Mouse (Mus musculus): Measurements from ENCODE around the gene 1700061G19Rik. TPM values are rescaled to one million over a fixed set of nuclear protein-coding genes. Genes with fewer than 3 reads are reported as not detected.
"Not testable (repeated sequence)": the region's sequence is repeated elsewhere in the genome, so short reads cannot be mapped to it uniquely, and the experiment has no call there.

The 1700061G19Rik gene
- total RNA-seq, 2 experiments from 2014 or later, result not detected

DNA sequence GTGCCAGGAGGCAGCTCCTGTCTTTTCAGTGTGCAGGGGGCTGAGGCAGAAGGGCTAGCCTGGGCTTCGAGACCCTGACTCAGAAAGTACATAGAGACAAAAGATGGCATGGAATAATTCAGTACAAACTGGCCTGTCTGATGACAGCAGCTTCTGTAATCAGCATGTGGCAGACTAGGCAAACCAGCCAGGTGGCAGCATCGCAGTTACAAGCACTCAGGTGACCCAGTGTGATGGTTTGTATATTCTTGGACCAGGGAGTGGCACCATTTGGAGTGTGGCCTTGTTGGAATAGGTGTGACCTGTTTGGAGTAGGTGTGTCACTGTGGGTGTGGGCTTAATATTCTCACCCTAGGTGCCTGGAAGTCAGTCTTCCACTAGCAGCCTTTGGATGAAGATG, 34.5 kb downstream of the 1700061G19Rik start:
- intact Hi-C loops (cut with DNase I), result not testable (repeated sequence)
- DNase-seq (ENCODE audit: low spot score in 2 of 2), result peak in 1 of 2 experiments; percentile 17

DNA sequence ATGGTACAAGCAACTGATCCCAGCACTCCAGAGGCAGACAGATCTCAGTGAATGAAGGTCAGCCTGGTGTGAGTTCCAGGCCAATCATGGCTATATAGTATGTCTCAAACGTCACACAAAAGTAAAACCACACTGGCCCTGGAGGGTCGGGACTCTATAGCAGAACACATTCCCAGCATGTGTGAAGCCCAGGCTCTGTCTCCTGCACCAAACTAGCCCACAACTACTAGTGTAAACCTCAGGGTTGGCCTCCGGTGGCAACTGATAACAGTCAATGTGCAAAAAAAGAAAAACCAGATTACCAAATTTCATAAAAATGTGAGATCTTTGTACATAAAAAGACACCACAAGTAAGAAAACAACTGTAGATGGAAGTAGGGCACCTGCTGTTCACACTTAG, 37.7 kb downstream of the 1700061G19Rik start:
- intact Hi-C loops (cut with DNase I), result no loop called here
- DNase-seq (ENCODE audit: low spot score in 2 of 2), result no peak

DNA sequence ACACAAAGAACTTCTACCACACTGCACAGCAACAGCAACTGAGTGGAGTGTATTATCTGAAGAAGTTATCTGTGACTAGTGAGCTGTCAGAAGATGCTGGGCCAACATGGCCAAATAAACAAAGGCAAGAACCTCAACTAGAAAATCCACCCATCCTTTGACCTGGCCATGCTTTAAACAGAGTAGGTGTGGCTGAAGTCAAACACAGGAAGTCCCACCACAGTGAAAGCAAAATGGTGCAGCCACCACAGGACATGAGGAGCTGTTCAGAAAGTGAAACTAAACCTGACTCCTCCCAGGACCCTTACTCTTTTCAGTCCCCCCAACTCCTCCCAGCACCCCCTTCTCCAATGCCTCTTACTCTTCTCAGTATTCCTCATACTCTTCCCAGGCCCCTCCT, 38.2 kb downstream of the 1700061G19Rik start:
- intact Hi-C loops (cut with DNase I), result no loop called here
- DNase-seq (ENCODE audit: low spot score in 2 of 2), result no peak

DNA sequence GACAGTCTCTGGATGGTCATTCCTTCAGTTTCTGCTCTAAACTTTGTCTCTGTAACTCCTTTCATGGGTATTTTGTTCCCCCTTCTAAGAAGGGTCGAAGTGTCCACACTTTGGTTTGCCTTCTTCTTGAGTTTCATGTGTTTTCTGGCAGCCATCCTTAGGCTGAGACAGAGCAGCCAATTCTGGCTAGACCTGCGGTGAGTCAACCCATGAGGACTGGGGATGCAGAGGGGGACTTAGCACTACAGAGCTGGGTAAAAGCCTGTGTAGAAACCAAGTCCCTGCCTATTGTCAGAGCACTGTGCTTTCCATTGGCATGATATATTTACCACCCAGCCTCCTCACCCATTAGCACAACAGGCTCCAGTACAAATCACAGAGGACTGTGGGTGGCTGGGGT, 41.9 kb downstream of the 1700061G19Rik start:
- intact Hi-C loops (cut with DNase I), result no loop called here

DNA sequence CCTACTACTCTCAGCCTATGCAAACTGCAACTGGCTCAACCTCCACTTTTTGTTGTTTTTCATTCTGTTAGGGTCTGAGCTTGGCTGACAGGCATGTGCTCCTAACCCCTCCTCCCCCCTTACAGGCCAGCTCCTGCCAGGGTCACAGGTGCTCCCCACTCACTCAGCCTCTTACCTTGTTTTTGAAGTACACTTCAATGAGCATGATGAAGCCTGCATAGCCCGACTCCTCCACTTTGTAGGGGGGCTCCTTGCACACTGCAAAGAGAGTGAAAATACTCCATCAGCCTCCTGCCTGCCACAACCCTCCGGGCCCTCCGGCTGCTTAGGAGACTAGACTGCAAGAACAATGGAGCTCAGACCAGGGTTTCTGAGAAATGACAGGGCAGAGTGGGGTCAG, 44.4 kb downstream of the 1700061G19Rik start:
- intact Hi-C loops (cut with DNase I), result no loop called here
- DNase-seq (ENCODE audit: low spot score in 2 of 2), result no peak

More for the DNA sequence above, 41.9 kb downstream of the 1700061G19Rik start:
- DNase-seq (ENCODE audit: low spot score in 2 of 2), result no peak

DNA sequence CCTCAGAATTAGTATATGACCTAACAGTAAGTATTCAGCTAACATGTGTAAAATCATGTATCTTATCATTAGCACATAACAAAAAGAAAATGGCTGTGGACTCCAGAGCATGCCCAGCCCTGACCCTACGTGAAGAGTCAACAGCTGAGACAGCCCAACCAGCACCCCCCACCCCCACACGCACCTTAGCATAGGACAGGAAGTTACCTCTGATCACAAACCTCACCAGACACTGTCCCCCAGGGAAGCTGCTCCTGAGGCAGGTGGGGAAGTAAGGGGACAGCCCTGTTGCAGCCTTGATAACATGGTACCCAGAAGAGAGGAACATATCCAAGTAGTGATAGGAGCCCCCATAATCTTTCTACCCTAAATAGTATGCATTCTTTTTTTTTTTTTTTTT, 50.7 kb downstream of the 1700061G19Rik start:
- DNase-seq (ENCODE audit: low spot score in 2 of 2), result no peak

DNA sequence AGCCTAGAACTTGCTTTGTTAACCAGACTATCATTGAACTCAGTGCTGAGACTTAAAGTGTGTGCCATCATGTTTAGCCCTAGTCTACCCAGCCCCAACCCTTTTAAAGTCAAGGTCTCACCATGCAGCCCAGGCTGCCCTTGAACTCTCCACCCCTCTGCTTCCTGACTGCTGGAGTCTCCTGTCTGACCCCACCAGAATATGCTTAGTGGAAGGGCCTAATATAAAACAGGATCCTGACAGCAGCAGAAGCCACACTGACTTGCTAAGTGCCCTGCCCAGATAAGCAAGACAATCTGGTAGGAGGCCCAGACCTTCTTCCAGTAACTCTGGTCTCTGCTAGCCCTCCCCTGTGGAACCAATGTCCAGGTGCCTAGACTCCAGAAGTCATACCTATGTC, 53.8 kb downstream of the 1700061G19Rik start:
- intact Hi-C loops (cut with DNase I), result no loop called here
- no peak for DNase-seq (ENCODE audit: low spot score in 2 of 2)

More for the DNA sequence above, 50.7 kb downstream of the 1700061G19Rik start:
- intact Hi-C loops (cut with DNase I), result no loop called here

DNA sequence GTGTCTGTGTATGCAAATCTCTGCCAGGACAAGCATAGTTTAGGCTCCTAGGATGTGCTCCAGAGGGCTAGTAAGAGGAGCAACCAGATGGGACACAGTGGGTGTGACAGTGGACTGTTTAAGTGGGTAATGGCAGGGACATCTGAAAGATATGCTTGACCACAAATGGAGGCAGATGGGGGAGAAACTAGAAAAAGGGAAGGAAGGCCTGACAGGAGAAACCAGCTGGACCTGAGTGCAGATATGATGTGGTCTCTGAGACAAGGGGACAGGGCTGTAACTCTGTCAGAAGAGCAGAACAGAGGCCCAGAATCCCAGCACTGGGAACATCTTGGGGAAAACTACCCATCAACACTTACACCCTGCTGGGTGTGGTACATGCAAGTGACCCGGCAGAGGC, 54.3 kb downstream of the 1700061G19Rik start:
- intact Hi-C loops (cut with DNase I), result no loop called here

DNA sequence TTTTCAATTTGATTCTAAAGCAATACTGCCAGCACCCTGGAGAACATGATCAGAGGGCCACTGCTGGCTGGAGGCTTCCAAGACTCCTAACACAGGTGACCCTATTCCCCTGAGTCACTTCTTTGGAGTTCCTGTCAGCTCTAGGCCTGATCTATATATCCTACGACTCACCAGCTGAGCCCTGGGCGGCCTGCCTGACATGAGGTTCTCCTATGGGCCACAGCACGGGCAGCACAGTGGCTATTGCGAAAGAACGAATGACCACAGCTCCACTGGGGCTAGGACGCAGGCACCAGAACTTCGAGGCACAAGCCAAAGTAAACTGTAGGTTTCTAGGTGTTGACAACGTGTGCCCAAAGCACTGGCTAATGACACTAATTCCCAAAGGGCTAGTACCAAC, 54.7 kb downstream of the 1700061G19Rik start:
- intact Hi-C loops (cut with DNase I), result no loop called here
- DNase-seq (ENCODE audit: low spot score in 2 of 2), result no peak

More for the DNA sequence above, 54.3 kb downstream of the 1700061G19Rik start:
- DNase-seq (ENCODE audit: low spot score in 2 of 2), result no peak

DNA sequence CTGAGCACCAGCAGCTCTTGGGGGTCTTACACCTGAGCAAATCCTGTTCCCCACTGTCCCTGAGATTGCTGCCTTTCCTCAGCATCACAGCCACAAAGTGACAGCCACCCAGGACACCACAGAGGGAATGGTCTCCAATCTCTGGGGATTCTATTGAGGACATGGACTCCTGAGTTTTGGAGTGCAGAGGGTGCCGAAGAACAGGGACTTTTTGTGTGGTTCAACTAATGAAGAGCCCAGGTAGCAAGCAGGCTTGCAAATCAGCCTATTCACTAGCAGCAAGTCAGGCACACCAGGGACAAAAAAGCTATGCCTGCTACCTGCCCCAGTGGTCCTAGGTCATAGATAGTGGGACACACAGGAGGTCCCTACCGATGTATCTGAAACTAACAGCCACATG, 58.1 kb downstream of the 1700061G19Rik start:
- no peak for DNase-seq (ENCODE audit: low spot score in 2 of 2)
- intact Hi-C loops (cut with DNase I), result no loop called here

DNA sequence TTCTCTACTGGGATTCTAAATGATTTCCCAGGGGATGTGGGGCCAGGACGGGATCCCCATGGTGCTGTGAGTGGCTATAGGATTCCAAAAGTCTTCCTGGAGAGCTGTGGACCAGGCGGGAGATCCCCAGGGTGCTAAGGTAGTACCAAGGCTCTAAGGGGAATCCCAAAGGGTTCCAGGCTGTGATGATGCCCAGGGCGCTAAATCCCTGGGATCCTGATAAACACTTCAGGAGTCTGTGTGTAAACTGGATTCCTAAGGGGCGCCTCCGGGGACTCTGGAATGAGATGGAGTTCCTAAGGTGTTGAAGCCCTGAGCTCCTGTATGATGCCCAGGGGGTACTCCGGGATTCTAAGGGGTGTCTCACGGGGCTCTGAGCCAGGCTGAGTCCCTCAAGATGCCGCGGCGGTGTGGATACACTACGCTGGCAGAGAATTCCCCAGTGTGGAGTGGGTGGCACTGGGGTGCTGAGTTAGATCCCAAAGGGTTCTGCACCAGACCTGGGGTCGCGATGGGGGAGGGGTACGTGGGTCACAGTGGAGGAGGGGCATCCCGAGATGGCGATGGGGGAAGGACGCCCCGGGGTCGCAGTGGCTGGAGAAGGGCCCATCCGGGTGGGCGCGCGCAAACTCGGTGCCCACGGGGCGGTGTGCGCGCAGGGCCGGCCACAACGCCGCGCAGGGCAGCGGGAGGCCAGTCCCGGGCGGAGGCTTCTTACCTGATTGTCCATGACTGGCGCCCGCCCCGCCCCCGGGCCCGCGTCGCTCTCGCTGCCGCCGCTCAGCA, 59.5 kb downstream of the 1700061G19Rik start:
- peak in 1 of 2 experiments; percentile 20 for DNase-seq (ENCODE audit: low spot score in 2 of 2)
- intact Hi-C loops (cut with DNase I), result loop anchor here (1.0 to 5.0 kb wide), 3 partner anchors 36 to 127 kb away; no protein-coding TSS in a partner anchor

DNA sequence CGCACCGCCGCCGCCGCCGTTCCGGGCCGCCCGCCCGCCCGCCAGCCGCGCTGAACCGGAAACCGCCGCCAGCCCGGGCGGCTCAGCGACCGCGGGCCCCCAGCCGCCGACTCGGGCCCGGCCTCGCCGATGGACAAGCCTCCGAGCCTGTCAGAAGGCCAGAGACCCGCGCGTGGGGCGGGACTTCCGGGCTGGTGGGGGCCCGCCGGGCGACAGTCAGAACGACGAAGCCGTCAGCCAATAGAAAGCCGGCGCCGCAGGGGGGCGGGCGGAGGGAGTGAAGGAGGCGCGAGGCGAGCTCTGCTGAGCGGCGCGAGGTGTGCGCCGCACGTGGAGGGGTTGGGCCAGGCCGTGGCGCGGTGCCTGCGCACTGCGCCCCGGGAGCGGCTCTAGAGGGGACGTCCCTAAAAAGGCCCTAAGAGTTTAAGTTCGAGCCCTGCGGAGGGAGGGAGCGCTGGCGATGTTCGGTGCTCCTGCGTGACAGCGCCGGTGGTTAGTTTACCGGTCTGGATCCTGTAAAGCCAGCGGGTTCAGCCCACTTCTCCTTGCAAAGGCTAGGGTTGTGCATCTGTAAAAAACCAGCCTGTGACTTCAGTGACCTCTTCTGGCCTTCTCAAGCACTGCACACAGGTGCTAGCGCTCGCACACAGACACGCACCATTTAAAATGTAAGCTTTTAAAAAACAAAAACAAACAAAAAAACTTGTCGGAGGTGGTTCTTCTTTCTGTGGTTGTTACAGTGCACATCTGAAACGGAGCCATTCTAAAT, 60.3 kb downstream of the 1700061G19Rik start, which contains the start of gene Mllt1:
Gene Mllt1, minus strand, starts transcription at position 53 of the 769 bp plus-strand sequence.
- DNase-seq (ENCODE audit: low spot score in 2 of 2), result peak; percentile 98 to 99
- intact Hi-C loops (cut with DNase I), result loop anchor here (1.0 to 5.0 kb wide), 3 partner anchors 37 to 128 kb away; no protein-coding TSS in a partner anchor

DNA sequence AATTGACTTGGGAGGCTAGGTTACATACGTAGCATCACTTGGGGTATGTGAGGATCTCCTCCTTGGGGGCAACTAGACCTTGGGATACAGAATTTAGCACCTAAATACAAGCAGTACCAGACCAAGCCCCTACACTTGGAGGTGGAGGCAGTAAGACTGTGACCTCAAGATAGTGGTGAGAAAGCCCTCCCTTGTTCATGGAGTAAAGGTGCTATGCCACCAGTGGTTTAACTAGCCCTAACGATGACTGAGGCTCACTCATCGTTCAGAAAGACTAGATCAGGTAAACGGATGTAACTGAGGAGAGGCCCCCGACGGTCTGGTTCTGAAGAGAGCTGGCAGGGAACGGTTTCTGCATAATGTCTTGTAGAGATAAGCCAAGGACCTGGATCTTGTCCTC, 61.5 kb downstream of the 1700061G19Rik start:
- intact Hi-C loops (cut with DNase I), result loop anchor here (5.0 kb wide), 1 partner anchor 129 kb away; no protein-coding TSS in a partner anchor
- no peak for DNase-seq (ENCODE audit: low spot score in 2 of 2)

Other genes starting within 250 kb of the 1700061G19Rik start
- 10 to 100 TPM; 63.0 to 63.1 TPM for gene Lonp1, start 248.6 kb upstream of the 1700061G19Rik start, total RNA-seq (2021)
- gene Catsperd, start 247.3 kb upstream of the 1700061G19Rik start, total RNA-seq (2021), result under 1 TPM; 0.73 TPM
- 10 to 100 TPM; 88.4 to 91.3 TPM for gene Ranbp3, start 202.2 kb upstream of the 1700061G19Rik start, total RNA-seq (2021)
- 100 to 1,000 TPM; 227 to 237 TPM for gene Ndufa11, start 157.7 kb upstream of the 1700061G19Rik start, total RNA-seq (2021)
- 10 to 100 TPM; 11.0 to 12.3 TPM for gene Vmac, start 157.5 kb upstream of the 1700061G19Rik start, total RNA-seq (2021)
- gene Nrtn, start 117.9 kb upstream of the 1700061G19Rik start, total RNA-seq (2021), result 1 to 10 TPM; 3.8 to 4.1 TPM
- gene Dus3l, start 110.7 kb upstream of the 1700061G19Rik start, total RNA-seq (2021), result 10 to 100 TPM; 64.1 to 64.6 TPM
- 1 to 10 TPM; 1.1 to 1.2 TPM for gene Prr22, start 105.2 kb upstream of the 1700061G19Rik start, total RNA-seq (2021)
- 1 to 10 TPM; 2.1 to 3.9 TPM for gene Rfx2, start 44.5 kb upstream of the 1700061G19Rik start, total RNA-seq (2021)
- gene Acsbg2, start 1.0 kb upstream of the 1700061G19Rik start, total RNA-seq (2021), result not detected
- 10 to 100 TPM; 69.5 to 71.8 TPM for gene Mllt1, start 59.9 kb downstream of the 1700061G19Rik start, total RNA-seq (2021)
- not detected for gene Acer1, start 106.6 kb downstream of the 1700061G19Rik start, total RNA-seq (2021)
- gene Clpp, start 114.8 kb downstream of the 1700061G19Rik start, total RNA-seq (2021), result 10 to 100 TPM; 56.1 to 67.9 TPM
- 10 to 100 TPM; 23.1 to 23.7 TPM for gene Alkbh7, start 121.9 kb downstream of the 1700061G19Rik start, total RNA-seq (2021)
- gene Pspn, start 124.5 kb downstream of the 1700061G19Rik start, total RNA-seq (2021), result not detected
- gene Gtf2f1, start 135.8 kb downstream of the 1700061G19Rik start, total RNA-seq (2021), result 10 to 100 TPM; 53.7 to 58.9 TPM
- under 1 TPM in 1 of 2 experiments, not detected in 1; 0.50 TPM for gene Gm17949, start 136.0 kb downstream of the 1700061G19Rik start, total RNA-seq (2021)
- gene Khsrp, start 156.0 kb downstream of the 1700061G19Rik start, total RNA-seq (2021), result 100 to 1,000 TPM; 103 to 110 TPM
- gene Slc25a41, start 166.2 kb downstream of the 1700061G19Rik start, total RNA-seq (2021), result not detected
- gene Crb3, start 183.6 kb downstream of the 1700061G19Rik start, total RNA-seq (2021), result 1 to 10 TPM; 1.2 to 2.4 TPM
- 100 to 1,000 TPM; 338 to 348 TPM for gene Slc25a23, start 184.4 kb downstream of the 1700061G19Rik start, total RNA-seq (2021)
- 1 to 10 TPM in 1 of 2 experiments, under 1 TPM in 1; 0.78 to 2.2 TPM for gene Dennd1c, start 203.0 kb downstream of the 1700061G19Rik start, total RNA-seq (2021)
- gene Tubb4a, start 212.3 kb downstream of the 1700061G19Rik start, total RNA-seq (2021), result 100 to 1,000 TPM; 641 to 646 TPM
- 1 to 10 TPM in 1 of 2 experiments, not detected in 1; 1.2 TPM for gene Tnfsf9, start 229.8 kb downstream of the 1700061G19Rik start, total RNA-seq (2021)